Mouse (Mus musculus) monocyte, adult 2 months (primary cell): Measurements from ENCODE around the gene Rgs3.

Source experiments
- DNase-seq, 2 experiments: peaks; one replicate each; pipeline ENCODE4 v3.0.0; 2022; ENCODE audit warnings: low spot score in 2 of 2, low read depth in 1 of 2

Gene Rgs3

GRCm38 (mm10) chr4:62711159-62711558 is 151.5 kb downstream of the Rgs3 start:
- no peak for DNase-seq

GRCm38 (mm10) chr4:62711582-62711981 is 151.9 kb downstream of the Rgs3 start:
- DNase-seq = no peak

- no peak for DNase-seq
Observed at GRCm38 (mm10) chr4:62720861-62721260, 161.2 kb downstream of the Rgs3 start.

- no peak for DNase-seq
Observed at GRCm38 (mm10) chr4:62722021-62722426, 162.4 kb downstream of the Rgs3 start.

- no peak for DNase-seq
Observed at GRCm38 (mm10) chr4:62723795-62724194, 164.1 kb downstream of the Rgs3 start.

- DNase-seq = no peak
Observed at GRCm38 (mm10) chr4:62726282-62726937, 166.8 kb downstream of the Rgs3 start.

GRCm38 (mm10) chr4:62727541-62728303 is 168.1 kb downstream of the Rgs3 start:
- DNase-seq = no peak

- DNase-seq = no peak
Observed at GRCm38 (mm10) chr4:62728471-62728870, 168.8 kb downstream of the Rgs3 start.

- DNase-seq = peak in 1 of 2 experiments; percentile 9
Observed at GRCm38 (mm10) chr4:62729191-62729590, 169.5 kb downstream of the Rgs3 start.

- no peak for DNase-seq
Observed at GRCm38 (mm10) chr4:62729941-62730340, 170.3 kb downstream of the Rgs3 start.

- DNase-seq = no peak
Observed at GRCm38 (mm10) chr4:62730861-62731260, 171.2 kb downstream of the Rgs3 start.

- no peak for DNase-seq
Observed at GRCm38 (mm10) chr4:62731531-62732063, 171.9 kb downstream of the Rgs3 start.

GRCm38 (mm10) chr4:62732096-62732495 is 172.4 kb downstream of the Rgs3 start:
- DNase-seq = no peak

GRCm38 (mm10) chr4:62732840-62733239 is 173.2 kb downstream of the Rgs3 start:
- no peak for DNase-seq

GRCm38 (mm10) chr4:62733938-62734337 is 174.3 kb downstream of the Rgs3 start:
- DNase-seq = no peak

- no peak for DNase-seq
Observed at GRCm38 (mm10) chr4:62735291-62735690, 175.6 kb downstream of the Rgs3 start.

- no peak for DNase-seq
Observed at GRCm38 (mm10) chr4:62735878-62736277, 176.2 kb downstream of the Rgs3 start.

- DNase-seq = no peak
Observed at GRCm38 (mm10) chr4:62736421-62736820, 176.8 kb downstream of the Rgs3 start.

GRCm38 (mm10) chr4:62736904-62737303 is 177.3 kb downstream of the Rgs3 start:
- DNase-seq = no peak

- no peak for DNase-seq
Observed at GRCm38 (mm10) chr4:62737983-62738695, 178.5 kb downstream of the Rgs3 start.

- no peak for DNase-seq
Observed at GRCm38 (mm10) chr4:62738996-62739395, 179.3 kb downstream of the Rgs3 start.

- DNase-seq = no peak
Observed at GRCm38 (mm10) chr4:62739591-62739990, 179.9 kb downstream of the Rgs3 start.
